Mouse (Mus musculus) left cerebral cortex, adult 11 months (tissue): Measurements from ENCODE around the gene Cib3.

ENCODE experiments used
- DNase-seq: peaks from one replicate; pipeline ENCODE4 v3.0.0; 2022; ENCODE audit warnings: low spot score

Cib3 gene

DNA sequence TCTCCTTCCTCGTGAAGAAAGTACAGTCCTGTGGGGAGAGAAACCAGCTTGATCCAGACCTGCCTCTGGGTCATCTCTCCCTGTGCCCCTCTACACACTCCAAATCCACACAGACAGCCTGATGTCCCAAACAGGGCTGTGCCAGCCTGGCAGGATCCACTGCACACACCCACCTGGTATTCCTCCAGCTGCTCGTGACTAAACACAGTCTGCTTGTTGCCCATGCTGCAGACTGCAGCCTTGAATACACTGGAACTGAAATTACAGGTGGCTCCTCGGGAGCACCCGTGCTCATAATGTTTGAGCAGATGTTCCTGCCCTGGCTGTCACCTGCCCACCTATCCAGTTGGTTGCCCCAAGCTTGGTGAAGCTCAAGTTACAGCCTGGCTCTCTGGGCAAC lies at the start of gene Cib3:
Gene Cib3, minus strand, starts transcription at position 87 of the 400 bp plus-strand sequence.
- DNase-seq = no peak

DNA sequence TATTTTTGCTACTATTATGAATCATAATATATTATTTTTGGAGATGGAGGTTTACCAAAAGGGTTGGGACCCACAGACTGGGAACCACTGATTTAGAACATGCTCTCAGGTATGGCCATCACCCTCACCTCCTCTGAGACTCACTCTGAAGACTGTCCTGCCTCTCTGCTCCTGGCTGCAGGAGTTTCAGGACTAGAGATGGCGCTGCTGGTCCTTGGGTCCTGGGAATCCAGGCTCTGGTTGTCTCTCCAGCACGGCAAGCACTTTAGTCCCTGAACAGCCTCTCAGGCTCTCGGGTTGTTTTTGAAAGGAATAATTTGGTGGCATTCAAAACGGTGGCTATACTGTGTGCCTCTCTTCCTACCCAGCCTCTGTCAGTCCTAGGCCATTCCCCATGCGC lies 49.2 kb upstream of the Cib3 start:
- DNase-seq = no peak

DNA sequence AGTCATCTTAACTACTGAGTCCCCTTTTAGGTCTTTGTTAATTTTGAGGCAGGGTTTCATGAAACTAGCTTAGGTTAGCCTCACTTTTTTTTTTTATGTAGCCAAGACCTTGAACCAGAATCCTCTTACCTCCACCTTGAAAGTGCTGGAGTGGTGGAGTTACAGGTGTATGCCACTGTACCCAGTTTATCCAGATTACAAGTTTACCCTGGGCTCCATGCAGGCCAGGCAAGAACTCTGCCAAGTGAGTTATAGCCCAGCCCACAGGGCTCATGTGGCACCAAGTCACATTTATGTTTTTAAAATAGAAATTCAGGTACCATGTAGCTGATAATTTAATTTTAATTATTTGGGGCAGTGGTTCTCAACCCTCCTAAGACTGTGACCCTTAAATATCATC lies 48.8 kb upstream of the Cib3 start:
- no peak for DNase-seq

GRCm38 (mm10) chr8:72261019-72261418 lies 48.4 kb upstream of the Cib3 start:
- no peak for DNase-seq

DNA sequence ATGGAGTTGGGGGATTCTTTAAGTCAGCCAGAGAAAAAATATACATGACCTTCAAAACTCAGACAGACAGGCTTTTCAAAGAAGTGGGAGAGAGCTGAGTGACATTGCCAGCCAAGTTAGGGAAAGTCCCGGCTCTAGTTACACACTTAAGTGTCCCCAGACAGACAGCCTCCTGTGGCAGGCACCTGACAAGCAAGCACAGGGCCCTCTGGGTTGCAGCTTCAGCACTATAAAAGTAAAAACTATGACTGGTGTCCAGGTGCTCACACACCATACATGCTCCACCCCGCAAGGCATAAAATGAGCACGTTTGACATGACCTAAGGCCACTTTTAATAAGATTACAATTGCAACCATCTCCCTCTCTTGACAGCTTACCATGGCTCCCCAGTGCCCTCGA lies 47.9 kb upstream of the Cib3 start:
- DNase-seq = no peak

DNA sequence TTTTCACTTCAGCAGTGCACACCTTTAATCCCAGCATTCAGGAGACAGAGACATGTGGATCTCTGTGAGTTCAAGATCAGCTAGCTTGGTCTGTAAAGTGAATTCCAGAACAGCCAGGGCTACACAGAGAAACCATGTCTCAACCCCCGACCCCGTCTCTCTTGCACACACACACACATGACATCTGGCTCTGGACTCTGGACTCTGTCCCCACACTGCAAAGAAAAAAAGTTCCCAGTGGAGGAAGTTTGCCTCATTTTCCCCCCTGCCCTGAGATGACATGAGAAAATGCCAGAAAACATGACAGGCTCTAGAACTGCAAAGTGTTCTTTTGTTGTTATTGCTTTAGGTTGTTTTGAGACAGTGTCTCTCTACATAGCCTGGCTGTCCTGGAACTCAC lies 47.2 kb upstream of the Cib3 start:
- DNase-seq = no peak

DNA sequence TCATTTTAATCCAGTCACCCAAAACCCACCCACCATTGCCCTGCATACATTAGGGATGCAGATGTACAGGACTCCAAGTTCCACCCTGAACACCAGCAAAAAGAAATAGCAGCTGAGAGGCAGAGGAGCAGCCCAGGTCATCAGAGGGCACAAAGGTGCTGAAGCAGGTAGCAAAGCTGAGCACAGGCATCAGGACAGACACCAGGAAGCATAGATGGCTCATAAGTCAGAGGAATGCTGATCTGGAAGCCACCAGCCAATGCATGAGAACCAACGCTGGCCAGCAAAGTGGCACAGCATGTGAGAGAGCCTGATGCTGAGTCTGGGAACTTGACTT lies 45.2 kb upstream of the Cib3 start:
- no peak for DNase-seq

DNA sequence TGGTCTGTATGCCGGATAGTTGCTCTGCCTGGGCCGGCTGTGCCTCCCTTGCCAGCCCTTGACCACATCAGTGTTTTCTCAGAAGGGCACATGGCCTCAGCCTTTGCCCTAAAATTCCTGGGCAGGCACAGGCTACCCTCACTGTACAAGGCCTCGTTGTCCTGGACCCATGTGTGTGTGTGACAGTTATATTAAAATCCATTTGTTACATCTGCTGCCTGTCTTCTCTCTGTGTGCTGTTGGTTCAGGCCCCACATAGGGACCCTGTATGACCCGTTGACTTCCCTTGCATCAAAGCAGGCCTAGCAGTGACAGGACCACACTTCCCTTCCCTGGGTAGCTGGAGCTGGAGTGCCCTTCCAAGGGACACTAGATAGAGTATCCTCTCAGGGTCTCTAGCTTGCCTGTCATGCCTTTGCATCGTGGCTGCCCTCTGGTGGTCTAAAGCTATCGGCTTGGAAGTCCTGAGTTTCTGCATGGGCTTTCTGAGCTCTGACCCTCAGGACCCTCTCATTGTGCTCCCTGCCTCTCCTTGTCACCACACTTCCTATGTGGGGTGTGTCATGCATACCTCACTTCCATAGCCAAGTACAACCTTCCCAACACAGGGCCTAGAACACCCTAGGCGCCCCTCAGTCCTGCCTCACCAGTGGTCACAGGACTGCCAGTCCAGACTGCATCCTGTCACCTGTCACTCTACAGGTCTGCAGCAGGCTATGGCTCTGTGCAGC lies 44.7 kb upstream of the Cib3 start:
- no peak for DNase-seq

- no peak for DNase-seq
These were observed 32.0 kb upstream of the Cib3 start for GRCm38 (mm10) chr8:72244610-72245009.

DNA sequence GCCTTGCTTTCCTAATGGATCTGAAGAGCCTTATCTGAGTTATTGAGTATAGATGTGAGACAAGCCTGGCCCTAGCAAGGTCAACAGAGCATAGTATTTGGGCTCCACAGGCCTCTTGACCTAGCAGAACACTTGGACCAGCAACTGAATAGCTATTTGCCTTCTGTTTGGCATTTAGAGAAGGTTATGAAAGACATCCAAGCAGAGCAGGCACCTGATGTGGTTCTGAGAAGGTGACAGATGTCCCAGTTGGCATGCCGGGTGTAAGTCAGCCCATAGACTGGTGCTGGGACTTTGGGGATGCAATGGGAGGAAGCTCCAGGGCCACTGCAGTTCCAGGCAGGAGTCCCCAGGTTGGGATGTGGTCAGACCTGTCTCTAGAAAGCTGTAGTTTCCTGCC lies 29.6 kb upstream of the Cib3 start:
- DNase-seq = no peak

- DNase-seq = no peak
These were observed 28.3 kb upstream of the Cib3 start for GRCm38 (mm10) chr8:72240951-72241350.

DNA sequence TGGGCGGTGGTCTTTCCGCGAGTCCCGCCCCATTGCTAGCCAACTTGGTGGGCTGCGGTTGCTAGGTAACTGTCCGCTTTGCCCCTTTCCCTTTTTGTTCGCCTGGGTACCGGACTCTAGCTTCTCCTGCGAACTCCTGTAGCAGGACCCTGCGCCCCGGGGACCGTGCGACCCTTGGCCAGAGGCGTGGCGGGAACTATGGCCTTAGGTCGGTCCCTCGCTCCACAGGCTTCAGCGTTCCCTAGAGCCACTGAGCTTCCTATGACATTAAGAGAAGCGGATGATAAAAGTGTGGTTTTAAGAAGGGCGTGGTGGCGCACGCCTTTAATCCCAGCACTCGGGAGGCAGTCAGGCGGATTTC lies 27.7 kb upstream of the Cib3 start:
- DNase-seq = no peak

DNA sequence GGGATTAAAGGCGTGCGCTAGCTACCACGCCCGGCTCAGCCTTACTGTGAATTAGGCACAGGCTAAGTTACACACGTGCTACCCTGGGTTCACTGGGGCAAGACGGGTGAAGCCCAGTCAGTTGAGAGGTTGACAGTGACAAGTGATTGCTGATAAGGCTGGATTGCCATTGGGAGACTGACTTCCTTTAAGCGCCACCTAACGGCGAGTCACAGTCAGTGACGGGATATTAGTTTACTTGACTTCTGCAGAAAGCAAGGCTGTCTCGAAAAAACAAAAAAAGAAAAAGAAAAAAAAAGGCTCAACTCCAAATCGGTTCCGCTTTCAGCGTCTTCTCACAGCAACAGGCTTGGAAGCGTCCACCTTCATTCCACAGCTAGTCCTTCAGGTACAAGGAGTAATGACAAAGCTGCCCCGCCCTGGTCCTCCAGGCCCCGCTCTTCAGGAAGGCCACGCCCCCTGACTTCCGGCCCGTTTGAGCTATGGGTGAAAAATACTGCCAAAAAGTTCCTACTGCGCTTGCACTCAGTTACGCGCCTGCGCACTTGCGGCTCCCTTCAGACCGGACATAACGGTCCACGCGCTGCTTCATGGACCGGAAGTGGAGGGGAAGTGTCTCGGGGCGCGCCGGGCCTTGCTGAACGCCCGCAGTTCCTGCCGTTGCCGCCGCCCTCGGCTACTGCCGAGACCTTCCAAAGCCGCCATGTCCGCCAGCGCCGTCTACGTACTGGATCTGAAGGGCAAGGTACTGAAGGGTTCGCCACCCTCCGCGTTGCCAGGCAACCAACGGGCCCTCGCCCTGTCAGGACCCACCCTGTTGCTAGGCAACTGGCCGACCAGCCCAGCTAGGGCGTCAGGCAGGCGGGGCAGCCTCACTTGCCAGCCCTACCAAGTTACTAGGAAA lies 27.1 kb upstream of the Cib3 start, which contains the start of gene Ap1m1:
Gene Ap1m1, plus strand, starts transcription at position 520 of the 904 bp plus-strand sequence.
- peak; percentile 97 for DNase-seq

GRCm38 (mm10) chr8:72222656-72223055 lies 10.0 kb upstream of the Cib3 start:
- DNase-seq = no peak

DNA sequence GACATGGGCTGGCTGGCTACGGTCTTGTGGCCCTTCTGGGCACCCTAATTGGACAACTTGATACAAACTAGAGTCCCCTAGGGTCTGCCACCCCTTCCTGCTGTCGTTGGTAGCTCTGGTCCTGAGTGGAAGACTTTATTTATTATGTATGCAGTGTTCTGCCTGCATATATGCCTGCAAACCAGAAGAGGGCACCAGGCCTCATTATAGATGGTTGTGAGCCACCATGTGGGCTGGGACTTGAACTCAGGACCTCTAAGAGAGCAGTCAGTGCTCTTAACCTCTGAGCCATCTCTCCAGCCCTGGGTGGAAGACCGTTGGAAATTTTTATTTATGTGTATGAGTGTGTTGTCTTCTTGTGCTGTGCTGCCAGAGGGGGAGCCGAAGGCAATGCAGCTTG lies 8.1 kb upstream of the Cib3 start:
- DNase-seq = no peak

DNA sequence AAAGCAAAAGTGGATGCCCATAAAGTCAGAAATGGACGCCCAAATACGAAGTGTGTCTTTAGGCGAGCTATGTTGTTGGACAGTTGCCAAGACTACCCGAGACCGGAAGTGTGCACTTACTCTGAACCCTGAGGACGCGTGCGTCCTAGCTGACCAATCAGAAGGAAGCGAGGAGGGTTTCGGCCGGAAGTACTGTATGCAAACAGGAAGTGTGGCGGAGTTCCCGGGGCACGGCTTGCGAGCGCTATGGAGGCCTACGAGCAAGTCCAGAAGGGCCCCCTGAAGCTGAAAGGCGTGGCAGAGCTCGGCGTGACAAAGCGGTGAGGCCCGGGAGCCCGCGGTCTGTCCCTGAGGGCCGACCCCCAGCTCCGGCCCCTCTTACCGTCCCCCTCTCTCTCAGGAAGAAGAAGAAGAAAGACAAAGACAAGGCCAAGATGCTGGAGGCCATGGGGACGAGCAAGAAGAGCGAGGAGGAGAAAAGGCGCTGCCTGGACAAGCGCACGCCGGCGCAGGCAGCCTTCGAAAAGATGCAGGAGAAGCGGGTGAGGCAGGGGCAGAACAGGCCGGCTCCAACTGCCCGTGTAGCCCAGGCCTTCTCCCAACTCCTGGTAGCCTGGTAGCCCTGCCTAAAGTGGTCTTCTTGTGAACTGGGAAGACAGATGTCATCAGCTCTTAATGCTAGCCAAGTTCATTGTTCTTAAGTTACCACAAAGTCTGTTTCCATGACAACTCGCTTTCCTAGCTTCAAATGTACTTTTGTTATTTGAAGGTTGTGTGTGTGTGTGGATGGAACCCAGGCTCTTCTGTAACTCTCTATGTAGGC lies 7.1 kb upstream of the Cib3 start, which contains the start of gene Fam32a:
Gene Fam32a, plus strand, starts transcription at position 190 of the 823 bp plus-strand sequence.
- DNase-seq = peak; percentile 86

- DNase-seq = no peak
These were observed 6.3 kb upstream of the Cib3 start for GRCm38 (mm10) chr8:72218781-72219540.

DNA sequence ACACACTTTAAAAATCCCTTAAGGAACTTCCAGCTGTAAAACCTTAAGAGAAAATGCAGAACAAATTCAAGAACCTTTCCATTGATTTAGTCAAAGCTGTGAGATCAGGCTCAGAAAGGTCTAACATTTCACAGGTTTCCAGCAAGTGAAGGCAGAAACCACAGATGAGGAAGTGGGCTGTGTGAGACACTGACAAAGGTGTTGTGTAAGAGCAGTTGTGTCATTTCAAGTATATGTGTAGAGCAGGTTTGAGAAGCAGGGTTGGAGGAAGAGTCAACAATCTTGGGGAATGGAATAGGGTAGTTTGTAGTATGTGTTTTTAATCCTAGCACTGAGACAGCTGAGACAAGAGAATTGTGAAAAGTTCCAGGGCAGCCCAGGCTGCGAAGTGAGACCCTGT lies 3.2 kb upstream of the Cib3 start:
- no peak for DNase-seq

DNA sequence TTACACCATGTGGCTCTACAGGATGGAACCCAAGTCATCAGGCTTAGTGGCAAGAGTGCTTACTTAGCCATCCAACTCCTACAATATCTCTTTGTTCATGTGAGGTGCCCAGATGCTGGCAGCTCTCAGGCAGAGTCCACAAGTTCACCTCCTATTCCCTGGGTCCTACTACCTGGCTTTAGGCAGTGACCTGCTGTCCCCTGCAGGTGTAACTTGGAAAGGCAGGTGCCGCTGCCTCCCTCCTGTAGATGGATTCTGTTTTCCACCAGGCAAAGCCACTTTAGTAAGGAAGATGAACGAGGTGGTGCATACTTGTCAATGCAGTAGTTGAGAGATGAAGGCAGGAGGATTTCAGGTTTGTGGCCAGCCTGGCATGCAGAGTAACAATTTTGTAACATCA lies 2.4 kb upstream of the Cib3 start:
- DNase-seq = no peak

DNA sequence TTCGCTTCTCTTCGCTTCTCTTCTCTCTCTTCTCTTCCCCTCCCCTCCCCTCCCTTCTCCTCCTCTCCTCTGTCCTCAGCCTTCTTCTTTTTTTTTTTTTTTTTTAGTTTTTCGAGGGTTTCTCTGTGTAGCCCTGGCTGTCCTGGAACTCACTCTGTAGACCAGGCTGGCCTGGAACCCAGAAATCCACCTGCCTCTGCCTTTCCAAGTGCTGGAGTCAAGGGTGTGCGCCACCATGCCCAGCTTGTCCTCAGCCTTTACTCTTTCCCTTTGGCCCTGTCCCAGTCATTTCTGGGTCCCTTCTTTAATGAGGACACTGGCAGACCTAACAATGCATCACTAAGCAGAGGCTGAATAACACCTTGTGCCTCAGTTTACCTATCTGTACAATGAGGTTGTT lies 899 bp upstream of the Cib3 start, which contains the start of gene Gm11034:
Gene Gm11034, minus strand, starts transcription at position 101 of the 400 bp plus-strand sequence.
- no peak for DNase-seq

DNA sequence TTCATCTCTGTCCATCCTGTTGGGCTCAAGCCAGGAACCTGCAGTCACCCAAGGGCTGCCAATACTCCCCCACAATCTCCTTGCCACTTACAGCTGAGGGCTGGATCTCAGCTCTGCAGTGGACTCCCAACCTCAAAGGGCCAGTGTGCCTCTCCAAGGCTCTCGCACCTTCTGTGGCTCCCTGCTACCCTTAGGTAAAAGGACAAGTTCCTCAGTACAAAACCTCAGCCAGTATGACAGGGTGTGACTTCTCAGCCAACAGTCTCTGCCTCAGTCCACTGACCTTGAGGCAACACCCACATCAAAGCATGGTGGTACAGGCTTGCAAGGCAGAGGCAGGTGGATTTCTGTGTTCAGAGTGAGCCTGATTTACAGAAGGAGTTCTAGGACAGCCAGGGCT lies 791 bp downstream of the Cib3 start:
- no peak for DNase-seq

- DNase-seq = no peak
These were observed 1.9 kb downstream of the Cib3 start for GRCm38 (mm10) chr8:72210710-72211109.
